In genomic region chrX:36402316-36402715, GRCm38 (mm10) we compare ENCODE assay signal across 12 mouse cellular contexts. TPM values are rescaled to one million over a fixed set of nuclear protein-coding genes. Genes with fewer than 3 reads are reported as not detected.
A peak's percentile ranks its signal among the peaks of the same experiment; 100 is the strongest.
DNase-seq lines count a peak whose midpoint lies in the region; ATAC-seq and TF ChIP-seq lines count a peak whose summit lies in the region.
"Had no signal": no experiment of that assay in that cellular context is flagged by ENCODE, and none has a peak within 500 bp of the region (broad histone marks: within the 10 kb centered on the region; RNA-seq: fewer than 3 reads in every experiment).

No protein-coding gene starts in this region.

- TF ChIP-seq CTCF in kidney, postnatal 0 days (IDR thresholded peaks at IDR 0.05; ENCODE audit: low read depth) = peak; percentile 52
- TF ChIP-seq CTCF in Patski (IDR thresholded peaks at IDR 0.05) = peak; percentile 33

- no peaks in the 10 kb centered on the region for H3K4me1 ChIP-seq in kidney, postnatal 0 days (replicated peaks; ENCODE audit: insufficient read depth, low read length)
- H3K4me1 ChIP-seq: embryonic facial prominence, embryonic 12.5 days; neural tube, embryonic 15.5 days had no signal

- CTCF ChIA-PET in Patski (lab: Charles Lee) = no interaction called here

- DNase-seq in kidney, postnatal 0 days (ENCODE audit: low spot score) = no peak
- no peak for DNase-seq in kidney, adult 11 months
- DNase-seq in CD4-positive helper T cell, adult 2 months (ENCODE audit: low read depth, low spot score) = peak; percentile 8
- no peak for DNase-seq in Patski (ENCODE audit: low read depth, low spot score)
- DNase-seq in retina, postnatal 1 day = peak; percentile 6

- H3K27ac ChIP-seq in kidney, postnatal 0 days = no peak overlapping the region
- H3K27ac ChIP-seq: embryonic facial prominence, embryonic 12.5 days; macrophage; neural tube, embryonic 15.5 days had no signal

- in situ Hi-C loops in Patski (cut with MboI; ENCODE audit: low pct_unique_long_range_greater_than_20kb) = no loop called here

- no peak overlapping the region for H3K4me3 ChIP-seq in kidney, postnatal 0 days (replicated peaks; ENCODE audit: low read depth, low read length)
- H3K4me3 ChIP-seq: embryonic facial prominence, embryonic 12.5 days; neural tube, embryonic 15.5 days had no signal

- no peak for ATAC-seq in kidney, postnatal 0 days (replicated peaks; ENCODE audit: low FRiP score, low read depth)
- ATAC-seq in Patski = no peak
- no peak for ATAC-seq in erythroid progenitor cell, adult 5-6 weeks (replicated peaks; ENCODE audit: low FRiP score, poor library complexity, severe bottlenecking)
- no peak for ATAC-seq in megakaryocyte-erythroid progenitor cell, adult 5-6 weeks (replicated peaks; ENCODE audit: low FRiP score, low TSS enrichment, poor library complexity, severe bottlenecking)

- 62% methylated on average over 6 of the region's 6 CpGs for WGBS in kidney, postnatal 0 days

- no peaks in the 10 kb centered on the region for H3K9me3 ChIP-seq in kidney, postnatal 0 days (replicated peaks; ENCODE audit: low read length)
- H3K9me3 ChIP-seq: embryonic facial prominence, embryonic 12.5 days; neural tube, embryonic 15.5 days had no signal

- H3K4me2 ChIP-seq in kidney, postnatal 0 days (ENCODE audit: low read length) = no peak overlapping the region
- H3K4me2 ChIP-seq: embryonic facial prominence, embryonic 12.5 days; neural tube, embryonic 15.5 days had no signal

- POLR2A ChIA-PET in Patski (lab: Charles Lee) = no interaction called here

- H3K36me3 ChIP-seq in kidney, postnatal 0 days (ENCODE audit: insufficient read depth, low read length) = no peaks in the 10 kb centered on the region
- H3K36me3 ChIP-seq: embryonic facial prominence, embryonic 12.5 days; neural tube, embryonic 15.5 days had no signal

- H3K9ac ChIP-seq in kidney, postnatal 0 days (ENCODE audit: low read depth, low read length) = no peak overlapping the region
- H3K9ac ChIP-seq: embryonic facial prominence, embryonic 12.5 days; neural tube, embryonic 15.5 days had no signal

- no peaks in the 10 kb centered on the region for H3K27me3 ChIP-seq in kidney, postnatal 0 days (ENCODE audit: insufficient read depth, low read length)
- H3K27me3 ChIP-seq in Patski = peaks cover 28% of the 10 kb centered on the region
- H3K27me3 ChIP-seq: embryonic facial prominence, embryonic 12.5 days; neural tube, embryonic 15.5 days had no signal

RNA-seq across cellular contexts. Expression of gene Gm6268, which starts 1.2 kb away (rescaled TPM):
- polyA plus RNA-seq in kidney, postnatal 0 days (2015; fragmentation: Nextera tagmentation; extraction: Ambion mirVana) = not detected in 2 replicates
- polyA plus RNA-seq in Patski (2021) = not detected
- not detected in 2 replicates for total RNA-seq in erythroid progenitor cell, adult 5-6 weeks (2015; ENCODE audit: low replicate concordance)
- total RNA-seq in erythroid progenitor cell, adult 5-6 weeks (2017; ENCODE audit: low replicate concordance) = not detected in 2 replicates
- total RNA-seq in megakaryocyte-erythroid progenitor cell, adult 5-6 weeks (2014; fragmentation: Nextera tagmentation) = not detected in 2 replicates
- not detected in 2 replicates for total RNA-seq in megakaryocyte-erythroid progenitor cell, adult 5-6 weeks (2017)
- total RNA-seq: hematopoietic stem cell, adult 5-6 weeks; layer of hippocampus, adult 18-20 months had no signal
- polyA plus RNA-seq: embryonic facial prominence, embryonic 12.5 days; macrophage; neural tube, embryonic 15.5 days had no signal

Comparison
In these comparisons a context has a peak if more than half of its experiments do, and no peak if none do; other contexts are left out.
1. DNase-seq: peak in CD4-positive helper T cell, adult 2 months (single experiment) and retina, postnatal 1 day (single experiment); none in kidney, postnatal 0 days (single experiment), kidney, adult 11 months (single experiment) and Patski (single experiment).